Mouse (Mus musculus): ENCODE measurements around the gene Kctd13. TPM values are rescaled to one million over a fixed set of nuclear protein-coding genes. Genes with fewer than 3 reads are reported as not detected.
A peak's percentile ranks its signal among the peaks of the same experiment; 100 is the strongest.

The Kctd13 gene
- polyA plus RNA-seq, 1 experiment from 2014 or later = 20.8 TPM

DNA sequence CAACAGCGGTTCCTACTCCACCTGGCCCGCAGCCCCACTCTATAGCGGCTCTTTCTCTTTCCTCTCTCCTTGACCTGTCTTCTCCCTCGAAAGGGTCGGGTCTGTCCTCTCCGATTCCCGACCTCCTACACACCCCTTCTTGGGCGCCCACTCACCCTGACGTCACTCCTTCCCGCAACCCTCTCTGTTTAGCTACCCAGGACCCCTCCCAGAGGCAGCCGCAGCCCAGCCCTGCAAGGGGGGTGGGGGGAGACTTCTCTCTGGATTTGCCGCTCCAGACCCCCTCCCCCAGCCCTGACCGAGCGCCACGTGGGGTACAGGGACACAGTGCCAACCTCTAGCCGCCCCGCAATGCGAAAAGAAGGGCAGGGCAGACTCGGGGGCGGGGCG lies 20.7 kb downstream of the Kctd13 start, which contains the start of gene Asphd1:
Gene Asphd1, minus strand, starts transcription at position 180 of the 390 bp plus-strand sequence.
- peaks cover 37% of the 10 kb centered on the region for H3K4me1 ChIP-seq
- H3K9me3 ChIP-seq (replicated peaks) = no peaks in the 10 kb centered on the region
- peaks cover 54% of the 10 kb centered on the region for H3K27me3 ChIP-seq (ENCODE audit: low read depth, poor library complexity, severe bottlenecking)
- peak within 1 kb of the TSS; percentile 66 for H3K4me3 ChIP-seq
- peak within 1 kb of the TSS; percentile 76 for H3K27ac ChIP-seq (replicated peaks)
- H3K36me3 ChIP-seq = peaks cover 15% of the 10 kb centered on the region
- WGBS = under 1% methylated on average over 21 of the region's 21 CpGs
- no peak for DNase-seq (ENCODE audit: low spot score)

DNA sequence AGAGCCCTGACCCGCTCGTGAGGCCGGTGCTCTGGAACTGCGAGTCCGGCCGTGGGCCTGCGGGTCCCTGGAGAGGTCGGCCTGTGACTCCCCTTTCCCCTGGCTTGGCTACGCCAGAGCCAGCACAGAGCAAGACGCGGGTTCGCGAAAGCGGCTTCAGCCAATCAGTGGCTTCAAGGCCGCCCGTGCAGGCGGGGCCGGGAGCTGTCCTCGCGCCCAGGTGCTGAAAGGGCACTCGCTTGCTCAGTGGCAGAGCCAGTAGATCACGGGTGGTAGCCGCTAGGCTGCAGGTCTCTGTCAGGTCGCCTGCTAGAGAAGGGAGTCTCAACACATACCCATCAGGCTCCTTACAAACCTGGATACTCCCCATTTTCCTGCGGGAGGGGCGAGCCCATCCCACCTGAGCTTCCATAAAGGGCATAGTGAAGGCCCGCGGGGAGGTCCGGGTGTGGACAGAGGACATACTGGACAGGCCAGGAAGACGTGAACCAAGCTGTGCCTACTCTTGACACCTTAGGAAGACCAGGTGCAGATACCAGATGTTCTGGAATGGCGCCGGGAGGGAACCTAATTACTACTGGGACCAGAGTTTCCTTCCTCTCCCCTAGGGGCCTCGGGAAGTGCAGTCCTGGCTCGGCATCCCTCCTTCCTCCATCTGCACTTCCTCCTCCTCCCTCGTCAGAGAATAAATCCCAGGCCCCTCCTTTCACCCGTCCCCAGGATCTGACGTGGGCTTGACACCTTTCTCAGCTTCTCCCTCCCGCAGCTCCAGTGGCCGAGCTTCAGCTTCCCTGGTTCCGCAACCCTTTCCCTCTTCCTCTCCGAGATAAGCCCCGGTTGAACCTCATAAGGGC lies 21.3 kb downstream of the Kctd13 start, which contains the start of gene Sez6l2:
Gene Sez6l2, plus strand, starts transcription at position 771 of the 854 bp plus-strand sequence.
- H3K27me3 ChIP-seq (ENCODE audit: low read depth, poor library complexity, severe bottlenecking) = peaks cover 54% of the 10 kb centered on the region
- peaks cover 8% of the 10 kb centered on the region for H3K36me3 ChIP-seq
- H3K4me3 ChIP-seq = peak within 1 kb of the TSS; percentile 66
- H3K27ac ChIP-seq (replicated peaks) = peak within 1 kb of the TSS; percentile 76
- peaks cover 37% of the 10 kb centered on the region for H3K4me1 ChIP-seq
- under 1% methylated on average over 42 of the region's 42 CpGs for WGBS
- H3K9me3 ChIP-seq (replicated peaks) = no peaks in the 10 kb centered on the region
- peak; percentile 92 for DNase-seq (ENCODE audit: low spot score)

DNA sequence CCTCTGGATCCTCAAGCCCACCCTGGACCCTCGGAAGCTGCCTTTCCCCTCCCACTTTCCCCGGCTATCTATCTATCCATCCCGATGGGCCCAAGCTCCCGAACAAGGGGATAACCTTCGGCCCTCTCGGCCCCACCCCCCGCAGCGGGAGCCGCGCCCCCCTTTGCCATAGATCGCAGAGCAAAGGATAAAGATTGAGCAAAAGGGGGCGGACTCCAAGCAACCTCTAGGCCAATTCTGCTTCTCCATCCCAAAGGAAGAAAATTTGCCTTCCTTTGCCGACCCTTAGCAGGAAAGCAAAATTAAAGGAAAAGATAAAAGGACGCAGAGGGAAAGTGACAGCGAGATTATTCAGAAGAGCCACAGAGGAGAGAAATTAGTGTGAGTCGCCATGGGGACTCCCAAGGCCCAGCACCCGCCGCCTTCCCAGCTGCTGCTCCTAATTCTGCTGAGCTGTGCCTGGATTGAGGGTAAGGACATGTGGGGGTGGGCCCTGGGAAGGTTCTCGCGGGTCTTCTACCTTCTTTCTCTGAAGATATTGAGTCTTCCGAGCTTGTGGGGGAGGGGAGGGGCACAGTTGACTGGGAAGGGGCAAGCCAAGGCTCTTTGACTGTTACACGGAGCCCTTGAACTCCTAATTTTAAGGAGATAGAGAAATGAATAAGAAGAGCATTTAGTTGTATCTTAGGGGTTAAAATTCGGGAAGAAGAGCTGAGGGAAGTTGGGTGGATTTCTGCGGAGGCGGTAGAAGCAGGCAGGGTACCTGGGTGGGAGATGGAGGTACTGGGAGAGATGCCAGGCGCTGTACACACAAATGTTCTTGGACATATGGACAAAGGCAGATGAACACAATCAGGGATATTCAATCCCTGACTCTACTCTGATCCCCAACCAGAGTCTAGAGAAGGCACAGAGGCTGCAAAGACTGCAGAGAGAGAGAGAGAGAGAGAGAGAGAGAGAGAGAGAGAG lies 22.3 kb downstream of the Kctd13 start:
- no peaks in the 10 kb centered on the region for H3K9me3 ChIP-seq (replicated peaks)
- peaks cover 37% of the 10 kb centered on the region for H3K4me1 ChIP-seq
- peak; percentile 26 for DNase-seq (ENCODE audit: low spot score)
- H3K27ac ChIP-seq (replicated peaks) = peak overlapping the region; percentile 76
- peaks cover 54% of the 10 kb centered on the region for H3K27me3 ChIP-seq (ENCODE audit: low read depth, poor library complexity, severe bottlenecking)
- WGBS = 6% methylated on average over 26 of the region's 26 CpGs
- peak overlapping the region; percentile 66 for H3K4me3 ChIP-seq
- 0 out of 2 replicates have a peak, but pooled peaks cover 3% of the 10 kb centered on the region for H3K36me3 ChIP-seq

DNA sequence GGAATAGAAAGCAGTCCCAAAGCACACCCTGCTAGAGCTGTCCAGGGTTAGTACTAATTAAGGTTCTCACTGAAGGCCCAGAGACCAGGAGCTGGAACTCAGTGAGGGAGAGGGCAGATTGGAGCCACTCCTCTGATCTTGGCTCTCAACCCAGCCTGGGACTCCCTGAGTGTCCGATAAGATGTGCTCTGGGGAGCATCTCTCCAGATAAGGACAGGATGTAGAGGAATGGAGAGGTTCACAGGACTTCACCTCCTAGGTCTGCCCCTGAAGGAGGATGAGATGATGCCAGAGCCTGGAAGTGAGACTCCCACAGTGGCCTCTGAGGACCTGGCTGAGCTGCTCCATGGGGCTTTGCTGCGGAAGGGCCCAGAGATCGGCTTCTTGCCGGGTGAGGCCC lies 23.1 kb downstream of the Kctd13 start:
- peaks cover 54% of the 10 kb centered on the region for H3K27me3 ChIP-seq (ENCODE audit: low read depth, poor library complexity, severe bottlenecking)
- no peak overlapping the region for H3K27ac ChIP-seq (replicated peaks)
- WGBS = 29% methylated on average over 4 of the region's 4 CpGs
- 0 out of 2 replicates have a peak, but pooled peaks cover 2% of the 10 kb centered on the region for H3K36me3 ChIP-seq
- H3K4me3 ChIP-seq = peak overlapping the region; percentile 66
- H3K4me1 ChIP-seq = peaks cover 37% of the 10 kb centered on the region
- no peaks in the 10 kb centered on the region for H3K9me3 ChIP-seq (replicated peaks)
- no peak for DNase-seq (ENCODE audit: low spot score)

DNA sequence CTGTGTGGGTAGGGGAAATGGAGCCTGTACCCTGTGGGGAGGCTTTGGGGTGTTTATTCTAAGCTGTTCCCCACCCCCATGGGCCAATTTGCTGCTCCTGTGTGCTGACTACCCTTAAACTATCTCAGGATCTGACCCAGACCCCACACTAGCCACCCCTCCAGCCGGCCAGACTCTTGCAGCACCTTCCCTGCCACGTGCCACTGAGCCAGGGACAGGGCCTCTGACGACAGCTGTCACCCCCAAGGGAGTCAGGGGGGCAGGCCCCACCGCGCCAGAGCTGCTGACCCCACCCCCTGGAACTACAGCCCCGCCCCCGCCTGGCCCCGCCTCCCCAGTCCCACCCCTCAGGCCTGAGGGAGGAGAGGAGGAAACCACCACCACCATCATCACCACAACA lies 24.0 kb downstream of the Kctd13 start:
- peak overlapping the region; percentile 66; the same call in 1 of the 2 replicates for H3K4me3 ChIP-seq
- peaks cover 37% of the 10 kb centered on the region for H3K4me1 ChIP-seq

DNA sequence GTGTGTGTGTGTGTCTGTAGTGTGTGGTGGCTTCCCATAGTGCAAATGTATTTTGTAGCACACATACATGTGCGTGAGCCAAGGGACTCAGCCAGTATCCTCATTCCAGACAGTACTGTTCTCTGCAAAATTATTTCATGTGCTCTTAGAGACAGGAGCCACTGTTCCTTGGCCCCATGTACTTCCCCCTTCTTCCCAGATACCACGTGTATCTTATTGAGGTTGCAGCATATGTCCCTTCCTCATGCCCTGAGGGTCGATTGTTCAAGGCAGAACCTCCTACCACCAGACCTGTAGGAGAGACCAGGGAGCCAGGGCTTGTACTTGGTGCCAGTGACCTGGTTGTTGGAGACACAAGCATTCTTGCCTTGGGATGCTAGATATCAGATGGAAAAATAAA lies 26.4 kb downstream of the Kctd13 start:
- Histone ChIP-seq H3K4me1 (peaks cover 20% of the 10 kb centered on the region), H3K27me3 (ENCODE audit: low read depth, poor library complexity, severe bottlenecking) (peaks cover 34% of the 10 kb centered on the region), H3K36me3 (no peaks in the 10 kb centered on the region), H3K4me3 (no peak overlapping the region), H3K27ac (replicated peaks) (no peak overlapping the region), H3K9me3 (replicated peaks) (no peaks in the 10 kb centered on the region)
- no peak for DNase-seq (ENCODE audit: low spot score)
- 73% methylated on average over 3 of the region's 3 CpGs for WGBS

More for the DNA sequence above, 24.0 kb downstream of the Kctd13 start:
- Histone ChIP-seq H3K36me3 (no peaks in the 10 kb centered on the region), H3K27ac (replicated peaks) (no peak overlapping the region), H3K27me3 (ENCODE audit: low read depth, poor library complexity, severe bottlenecking) (peaks cover 54% of the 10 kb centered on the region), H3K9me3 (replicated peaks) (no peaks in the 10 kb centered on the region)
- DNase-seq (ENCODE audit: low spot score) = no peak
- 0% methylated on average over 8 of the region's 8 CpGs for whole genome bisulfite sequencing

DNA sequence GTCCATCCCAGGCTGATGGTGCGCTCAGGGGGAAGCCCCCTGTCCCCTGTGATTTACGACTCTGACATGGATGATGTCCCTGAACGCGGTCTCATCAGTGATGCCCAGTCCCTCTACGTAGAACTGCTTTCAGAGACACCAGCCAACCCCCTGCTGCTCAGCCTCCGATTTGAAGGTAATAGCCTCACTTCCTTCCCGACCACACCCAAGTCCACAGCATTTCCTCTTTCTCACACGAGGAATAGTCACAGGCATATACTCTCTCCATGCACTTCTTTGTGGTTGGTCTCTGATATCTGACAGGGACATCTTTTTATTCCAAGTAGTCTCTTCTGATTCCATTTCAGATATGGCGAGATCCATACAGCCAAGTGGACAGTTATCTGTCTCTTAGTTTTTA lies 31.1 kb downstream of the Kctd13 start:
- WGBS = 79% methylated on average over 9 of the region's 9 CpGs
- no peak for DNase-seq (ENCODE audit: low spot score)
- H3K4me3 ChIP-seq = no peak overlapping the region
- H3K36me3 ChIP-seq = 0 out of 2 replicates have a peak, but pooled peaks cover 3% of the 10 kb centered on the region
- H3K27me3 ChIP-seq (ENCODE audit: low read depth, poor library complexity, severe bottlenecking) = peaks cover 35% of the 10 kb centered on the region
- no peaks in the 10 kb centered on the region for H3K9me3 ChIP-seq (replicated peaks)
- H3K27ac ChIP-seq (replicated peaks) = no peak overlapping the region
- peaks cover 7% of the 10 kb centered on the region for H3K4me1 ChIP-seq

DNA sequence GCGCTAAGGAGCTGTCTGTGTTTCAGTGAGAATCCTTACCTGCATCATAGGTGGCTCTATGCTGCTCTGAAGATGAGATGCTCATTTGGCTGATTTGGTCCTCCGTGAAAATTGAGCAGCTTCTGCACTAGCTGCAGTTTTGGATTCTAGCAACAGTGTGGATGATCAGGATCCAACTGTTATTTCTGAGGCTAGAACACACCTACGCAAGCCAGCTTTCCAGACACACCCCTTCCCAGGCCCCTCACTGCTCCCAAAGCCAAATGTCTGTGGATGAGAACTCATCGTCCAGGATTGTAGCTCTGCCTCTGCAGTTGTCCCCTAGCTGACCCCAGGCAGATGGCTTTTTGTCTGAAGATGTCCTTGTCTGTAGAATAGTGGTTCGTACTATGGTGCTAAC lies 32.4 kb downstream of the Kctd13 start:
- no peak overlapping the region for H3K27ac ChIP-seq (replicated peaks)
- WGBS = 85% methylated on average over 5 of the region's 5 CpGs
- peaks cover 35% of the 10 kb centered on the region for H3K27me3 ChIP-seq (ENCODE audit: low read depth, poor library complexity, severe bottlenecking)
- H3K9me3 ChIP-seq (replicated peaks) = no peaks in the 10 kb centered on the region
- 0 out of 2 replicates have a peak, but pooled peaks cover 3% of the 10 kb centered on the region for H3K36me3 ChIP-seq
- H3K4me1 ChIP-seq = peaks cover 7% of the 10 kb centered on the region
- H3K4me3 ChIP-seq = no peak overlapping the region
- no peak for DNase-seq (ENCODE audit: low spot score)

DNA sequence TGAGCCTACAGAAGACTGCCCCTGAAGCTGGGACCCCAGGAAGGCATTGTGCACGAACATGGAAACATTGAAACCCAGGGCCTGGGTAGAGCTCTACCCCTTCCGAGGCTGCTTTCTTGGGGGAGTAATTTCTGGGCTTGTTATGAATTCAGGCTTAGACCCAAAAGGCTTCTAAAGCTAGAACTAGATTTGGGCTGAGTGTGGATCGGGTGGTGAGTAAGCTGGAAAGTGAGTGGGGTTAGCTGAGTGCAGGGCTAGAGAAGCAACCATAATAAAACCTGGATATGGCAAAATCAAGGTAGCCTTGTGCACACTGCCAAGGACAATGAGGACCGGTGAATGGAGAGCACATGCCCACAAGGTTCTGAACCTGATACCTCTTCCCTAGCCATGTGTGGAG lies 33.3 kb downstream of the Kctd13 start:
- WGBS = 79% methylated on average over 4 of the region's 4 CpGs
- H3K27me3 ChIP-seq (ENCODE audit: low read depth, poor library complexity, severe bottlenecking) = peaks cover 35% of the 10 kb centered on the region

DNA sequence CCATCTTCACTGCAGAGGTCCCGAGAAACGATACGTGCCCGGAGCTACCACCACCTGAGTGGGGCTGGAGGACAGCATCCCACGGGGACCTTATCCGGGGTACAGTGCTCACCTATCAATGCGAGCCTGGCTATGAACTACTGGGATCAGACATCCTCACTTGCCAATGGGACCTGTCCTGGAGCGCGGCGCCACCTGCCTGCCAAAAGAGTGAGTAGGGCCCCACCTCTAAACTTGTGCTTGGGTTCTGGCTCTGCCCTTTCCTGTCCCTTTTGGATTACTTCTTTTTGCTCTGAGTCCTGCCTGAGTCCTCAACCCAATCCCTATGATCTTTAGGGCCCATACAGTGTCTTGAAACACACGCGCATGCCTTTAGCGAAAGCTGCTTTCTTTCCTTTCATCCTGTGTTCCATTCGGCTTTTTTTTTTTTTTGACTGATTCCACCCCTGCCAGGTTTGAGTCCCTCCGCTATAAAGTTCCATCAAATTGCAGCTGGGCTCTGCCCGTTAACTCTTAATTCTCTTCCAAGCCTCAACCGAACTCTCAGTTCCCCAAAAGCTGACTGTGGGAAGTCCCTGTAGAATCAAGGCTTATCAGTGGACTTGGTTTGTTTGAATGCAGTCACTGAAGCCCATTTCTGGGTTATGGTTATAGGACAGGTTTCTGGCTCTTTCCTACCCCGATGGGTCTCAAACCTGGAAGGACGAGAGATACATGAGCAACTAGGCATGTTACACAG lies 35.0 kb downstream of the Kctd13 start:
- peak; percentile 39 for DNase-seq (ENCODE audit: low spot score)
- Histone ChIP-seq H3K36me3 (peaks cover 8% of the 10 kb centered on the region; the same call in 1 of the 2 replicates), H3K27ac (replicated peaks) (no peak overlapping the region), H3K4me3 (peak overlapping the region; percentile 22), H3K9me3 (replicated peaks) (no peaks in the 10 kb centered on the region), H3K27me3 (ENCODE audit: low read depth, poor library complexity, severe bottlenecking) (peaks cover 35% of the 10 kb centered on the region), H3K4me1 (peaks cover 11% of the 10 kb centered on the region)
- WGBS = 30% methylated on average over 19 of the region's 19 CpGs

More for the DNA sequence above, 33.3 kb downstream of the Kctd13 start:
- H3K4me1 ChIP-seq = peaks cover 7% of the 10 kb centered on the region
- H3K4me3 ChIP-seq = no peak overlapping the region
- H3K27ac ChIP-seq (replicated peaks) = no peak overlapping the region
- no peaks in the 10 kb centered on the region for H3K9me3 ChIP-seq (replicated peaks)
- no peak for DNase-seq (ENCODE audit: low spot score)
- H3K36me3 ChIP-seq = peaks cover 4% of the 10 kb centered on the region; the same call in 1 of the 2 replicates

DNA sequence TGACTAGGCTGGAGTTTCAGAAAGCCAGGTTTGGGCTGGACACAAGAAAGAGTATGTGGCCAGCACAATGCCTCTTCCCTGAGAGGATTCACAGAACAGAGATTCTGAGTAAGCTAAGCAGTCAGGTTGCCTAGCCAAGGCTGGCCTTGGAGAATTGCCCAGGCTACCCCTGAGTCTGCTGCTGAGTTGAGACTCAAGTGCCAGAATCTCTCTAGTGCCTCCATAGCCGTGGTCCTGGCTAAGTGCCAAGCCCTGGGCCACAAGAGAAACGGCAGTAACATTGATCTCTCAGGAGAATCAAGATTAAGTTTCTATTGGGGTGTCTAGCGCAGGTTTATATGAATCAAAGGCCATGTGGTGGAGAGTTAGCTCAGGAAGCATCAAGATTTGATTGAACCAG lies 36.9 kb downstream of the Kctd13 start:
- peaks cover 11% of the 10 kb centered on the region for H3K4me1 ChIP-seq
- H3K36me3 ChIP-seq = peaks cover 11% of the 10 kb centered on the region; the same call in 1 of the 2 replicates
- peaks cover 35% of the 10 kb centered on the region for H3K27me3 ChIP-seq (ENCODE audit: low read depth, poor library complexity, severe bottlenecking)
- 86% methylated on average over 3 of the region's 3 CpGs for WGBS
- H3K27ac ChIP-seq (replicated peaks) = no peak overlapping the region
- DNase-seq (ENCODE audit: low spot score) = no peak
- H3K9me3 ChIP-seq (replicated peaks) = no peaks in the 10 kb centered on the region
- no peak overlapping the region for H3K4me3 ChIP-seq

DNA sequence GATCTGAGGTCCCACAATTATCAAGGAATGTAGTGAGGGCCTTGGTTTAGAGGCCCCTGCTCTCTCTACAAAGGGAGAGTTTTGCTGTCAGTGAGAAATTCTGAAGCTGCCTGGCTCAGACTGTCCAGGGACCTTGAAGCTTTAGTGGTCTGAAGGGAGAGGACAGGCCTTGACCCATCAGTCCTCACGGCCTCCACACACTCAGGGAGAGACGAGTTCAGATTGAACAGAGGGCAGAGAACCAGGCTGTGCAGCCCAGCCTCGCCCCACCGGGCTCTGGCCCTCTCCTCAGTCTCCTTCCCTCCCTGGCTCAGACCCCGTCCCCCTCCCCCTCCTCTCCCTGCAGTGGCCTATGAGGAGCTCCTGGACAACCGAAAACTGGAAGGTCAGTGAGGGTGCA lies 38.7 kb downstream of the Kctd13 start:
- DNase-seq (ENCODE audit: low spot score) = no peak
- Histone ChIP-seq H3K36me3 (peaks cover 10% of the 10 kb centered on the region; the same call in 1 of the 2 replicates), H3K9me3 (replicated peaks) (no peaks in the 10 kb centered on the region), H3K4me1 (peaks cover 11% of the 10 kb centered on the region), H3K27ac (replicated peaks) (no peak overlapping the region), H3K27me3 (ENCODE audit: low read depth, poor library complexity, severe bottlenecking) (peaks cover 21% of the 10 kb centered on the region), H3K4me3 (no peak overlapping the region)
- WGBS = 70% methylated on average over 6 of the region's 6 CpGs
